Mouse (Mus musculus) forebrain, embryonic 10.5 days (tissue): Measurements from ENCODE around the gene Ube2z. TPM values are rescaled to one million over a fixed set of nuclear protein-coding genes. Genes with fewer than 3 reads are reported as not detected.

Source experiments
- DNase-seq: peaks from one replicate; pipeline ENCODE4 v3.0.0-alpha.2; 2017; ENCODE audit warnings: low spot score; ENCODE audit errors: extremely low spot score
- H3K27ac ChIP-seq: fragments of 300-500 bp; sonication (generic); 2 replicates; pipeline ENCODE4 v1.5.1; 2016; ENCODE audit warnings: mild to moderate bottlenecking
- H3K27me3 ChIP-seq: fragments of 300-500 bp; sonication (generic); 2 replicates; pipeline ENCODE4 v1.6.1; 2016; ENCODE audit warnings: mild to moderate bottlenecking; ENCODE audit not compliant: poor library complexity, severe bottlenecking
- H3K36me3 ChIP-seq: fragments of 300-500 bp; sonication (generic); replicated peaks from 2 replicates; pipeline ENCODE4 v1.6.1; 2016; ENCODE audit warnings: mild to moderate bottlenecking, moderate library complexity
- H3K4me1 ChIP-seq: fragments of 300-500 bp; sonication (generic); 2 replicates; pipeline ENCODE4 v1.6.1; 2016
- H3K4me3 ChIP-seq: fragments of 300-500 bp; sonication (generic); 2 replicates; pipeline ENCODE4 v1.5.1; 2016; ENCODE audit warnings: mild to moderate bottlenecking, moderate library complexity
- H3K9me3 ChIP-seq: fragments of 300-500 bp; sonication (generic); 2 replicates; pipeline ENCODE4 v1.6.1; 2016; ENCODE audit warnings: mild to moderate bottlenecking, moderate library complexity
- WGBS: fragments of 180-500 bp; shearing (Covaris S2); methylation state at CpG from one replicate; pipeline ENCODE4 v1.1.7; 2016; 5-methylcytosine and 5-hydroxymethylcytosine counted together
- polyA plus RNA-seq: library from polyadenylated mRNA; unstranded; fragments of >200 nt; fragmentation: Nextera tagmentation; extraction: Ambion mirVana; gene quantifications from 2 replicates; pipeline ENCODE4 v1.2.1, GENCODE M21; 2016

Ube2z gene
- polyA plus RNA-seq, 1 experiment from 2014 or later, result 27.5 TPM

DNA sequence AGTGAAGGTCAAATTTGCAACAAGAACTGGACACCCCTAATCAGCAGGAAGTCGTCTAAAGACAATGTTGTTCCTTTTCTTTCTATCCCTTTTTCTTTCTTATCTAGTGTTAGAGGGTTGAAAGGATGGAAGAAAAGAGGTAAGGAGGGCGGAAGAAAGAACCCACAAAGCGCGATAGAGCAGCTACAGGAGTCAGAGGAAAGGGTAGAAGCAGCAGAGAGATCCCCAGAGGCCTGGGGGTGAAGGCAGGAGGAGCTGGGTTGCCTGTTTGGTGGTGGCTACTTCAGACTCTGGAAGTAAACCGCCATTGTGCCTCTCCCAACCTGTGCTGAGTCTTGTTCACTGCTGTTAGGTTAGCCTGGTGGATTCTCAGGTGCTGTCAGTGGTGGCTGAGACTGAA lies 37.1 kb downstream of the Ube2z start:
- Histone ChIP-seq H3K36me3 (no peaks in the 10 kb centered on the region), H3K4me3 (no peak overlapping the region), H3K4me1 (no peaks in the 10 kb centered on the region), H3K27me3 (peaks cover 10% of the 10 kb centered on the region; the same call in 1 of the 2 replicates), H3K9me3 (no peaks in the 10 kb centered on the region), H3K27ac (no peak overlapping the region)
- no peak for DNase-seq
- WGBS, result 66% methylated on average over 5 of the region's 5 CpGs

DNA sequence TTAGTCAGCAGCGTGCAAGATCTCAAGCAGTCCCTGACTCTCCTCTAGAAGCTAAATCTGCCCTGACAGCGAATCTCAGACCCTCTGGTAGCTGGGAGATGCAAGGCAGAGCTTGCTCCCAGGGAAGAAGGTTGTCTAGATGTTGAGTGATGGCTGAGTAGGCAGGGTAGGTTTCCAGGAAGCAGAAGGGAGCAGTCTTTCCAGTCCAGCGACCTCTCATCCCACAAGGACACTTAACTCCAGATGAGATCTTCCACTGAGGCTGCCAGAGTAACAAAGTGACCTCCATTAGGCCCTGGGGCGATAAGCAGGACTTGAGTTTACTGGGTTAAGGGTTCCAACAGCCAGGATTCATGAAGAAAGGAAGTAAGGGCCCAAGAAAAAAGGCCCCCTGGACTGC lies 44.6 kb downstream of the Ube2z start:
- WGBS, result 80% methylated on average over 4 of the region's 4 CpGs
- Histone ChIP-seq H3K27me3 (no peaks in the 10 kb centered on the region), H3K27ac (no peak overlapping the region), H3K4me1 (peaks cover 23% of the 10 kb centered on the region), H3K9me3 (no peaks in the 10 kb centered on the region), H3K36me3 (no peaks in the 10 kb centered on the region), H3K4me3 (no peak overlapping the region)
- no peak for DNase-seq

DNA sequence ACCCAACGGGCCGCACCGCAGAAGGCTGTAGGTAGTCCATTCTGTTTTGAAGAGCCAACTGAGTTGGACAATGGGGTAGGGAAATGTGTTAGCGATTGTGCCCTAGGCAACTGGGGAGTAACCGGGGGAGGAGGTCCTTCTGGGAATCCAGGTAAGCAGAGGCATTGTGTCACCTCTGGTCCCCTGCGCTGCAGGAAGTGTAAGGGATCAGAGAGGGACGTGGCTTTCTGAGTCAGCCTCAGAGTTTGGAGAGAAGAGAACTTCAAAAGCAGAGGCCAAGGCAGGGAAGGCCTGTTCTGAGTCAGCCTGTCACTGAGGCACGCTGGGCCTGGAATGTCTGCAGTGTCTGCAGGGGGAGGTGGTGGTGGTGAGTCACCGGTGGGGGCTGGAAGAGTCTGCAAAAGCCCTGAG lies 47.2 kb downstream of the Ube2z start:
- DNase-seq, result no peak
- Histone ChIP-seq H3K27ac (peak overlapping the region; percentile 58), H3K36me3 (no peaks in the 10 kb centered on the region), H3K4me1 (peaks cover 32% of the 10 kb centered on the region), H3K4me3 (no peak overlapping the region), H3K27me3 (no peaks in the 10 kb centered on the region), H3K9me3 (no peaks in the 10 kb centered on the region)
- WGBS, result 13% methylated on average over 9 of the region's 9 CpGs

DNA sequence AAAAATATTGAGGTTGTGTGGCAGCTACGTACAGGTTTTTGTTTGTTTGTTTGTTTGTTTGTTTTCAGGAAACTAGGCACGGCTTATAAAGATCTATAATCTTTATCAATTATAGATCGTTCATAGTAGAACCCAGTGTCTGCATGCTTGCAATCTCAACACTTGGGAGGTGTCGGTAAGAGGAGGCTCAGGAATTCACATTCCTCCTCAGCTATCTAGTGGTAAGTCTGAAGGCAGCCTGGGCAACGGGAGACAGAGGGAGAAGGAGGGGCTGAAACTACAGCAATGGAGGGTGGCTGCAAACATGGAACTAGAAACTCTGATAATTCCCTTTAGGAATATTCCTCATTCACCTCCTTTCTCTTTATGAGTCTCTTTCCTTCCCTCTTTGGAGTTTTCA lies 49.8 kb downstream of the Ube2z start:
- Histone ChIP-seq H3K4me1 (peaks cover 57% of the 10 kb centered on the region), H3K9me3 (no peaks in the 10 kb centered on the region), H3K27ac (no peak overlapping the region), H3K4me3 (no peak overlapping the region), H3K36me3 (no peaks in the 10 kb centered on the region), H3K27me3 (no peaks in the 10 kb centered on the region)
- no peak for DNase-seq
- WGBS, result 60% methylated on average over 5 of the region's 5 CpGs

DNA sequence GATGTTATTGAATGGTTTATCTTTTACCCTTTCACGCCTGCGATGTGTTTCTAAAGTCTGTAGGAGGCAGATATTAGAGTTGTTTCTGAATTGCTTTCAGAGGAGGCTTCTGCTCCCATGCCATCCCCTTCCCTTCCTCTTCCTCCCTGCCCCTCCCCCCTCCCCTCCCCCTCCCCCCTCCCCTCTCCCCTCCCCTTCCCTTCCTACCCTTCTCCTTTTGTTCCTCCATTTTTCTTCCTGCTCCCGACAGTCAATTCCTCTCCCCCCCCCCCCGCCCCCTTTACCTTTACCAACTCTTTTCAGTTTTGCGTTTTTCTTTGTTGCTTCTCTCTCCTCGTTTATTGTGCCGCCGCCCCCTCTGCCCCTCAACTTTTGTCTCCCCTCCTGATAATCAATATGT lies 53.2 kb downstream of the Ube2z start:
- DNase-seq, result peak; percentile 44

DNA sequence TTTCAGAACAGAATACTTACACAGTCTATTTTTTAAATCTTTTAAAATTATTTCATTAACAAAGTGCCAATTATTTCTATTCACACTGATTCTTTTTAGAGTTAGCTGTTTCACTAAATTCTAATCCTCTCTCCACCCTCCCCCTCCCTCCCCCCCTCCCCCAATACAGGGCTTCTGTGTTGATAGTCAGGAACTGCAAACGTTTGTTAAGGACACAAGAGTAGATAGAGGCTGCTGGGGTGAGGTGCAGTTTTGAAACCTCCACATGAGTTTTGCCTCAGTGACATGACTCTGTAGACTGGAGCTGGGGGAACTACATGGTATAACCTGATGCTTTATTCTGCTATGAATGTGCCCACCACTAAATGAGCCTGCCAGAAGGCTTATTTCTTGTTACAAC lies 56.4 kb downstream of the Ube2z start:
- Histone ChIP-seq H3K27me3 (no peaks in the 10 kb centered on the region), H3K4me1 (peaks cover 63% of the 10 kb centered on the region), H3K4me3 (peak overlapping the region; percentile 100), H3K36me3 (no peaks in the 10 kb centered on the region), H3K27ac (peak overlapping the region; percentile 100), H3K9me3 (no peaks in the 10 kb centered on the region)
- 0% methylated on average over 1 of the region's 1 CpGs for WGBS
- DNase-seq, result peak; percentile 37

More for the DNA sequence above, 53.2 kb downstream of the Ube2z start:
- peak overlapping the region; percentile 42 for H3K4me3 ChIP-seq
- no peaks in the 10 kb centered on the region for H3K27me3 ChIP-seq
- 2% methylated on average over 6 of the region's 8 CpGs for WGBS
- no peaks in the 10 kb centered on the region for H3K36me3 ChIP-seq
- H3K4me1 ChIP-seq, result peaks cover 70% of the 10 kb centered on the region
- peak overlapping the region; percentile 84 for H3K27ac ChIP-seq
- no peaks in the 10 kb centered on the region for H3K9me3 ChIP-seq

DNA sequence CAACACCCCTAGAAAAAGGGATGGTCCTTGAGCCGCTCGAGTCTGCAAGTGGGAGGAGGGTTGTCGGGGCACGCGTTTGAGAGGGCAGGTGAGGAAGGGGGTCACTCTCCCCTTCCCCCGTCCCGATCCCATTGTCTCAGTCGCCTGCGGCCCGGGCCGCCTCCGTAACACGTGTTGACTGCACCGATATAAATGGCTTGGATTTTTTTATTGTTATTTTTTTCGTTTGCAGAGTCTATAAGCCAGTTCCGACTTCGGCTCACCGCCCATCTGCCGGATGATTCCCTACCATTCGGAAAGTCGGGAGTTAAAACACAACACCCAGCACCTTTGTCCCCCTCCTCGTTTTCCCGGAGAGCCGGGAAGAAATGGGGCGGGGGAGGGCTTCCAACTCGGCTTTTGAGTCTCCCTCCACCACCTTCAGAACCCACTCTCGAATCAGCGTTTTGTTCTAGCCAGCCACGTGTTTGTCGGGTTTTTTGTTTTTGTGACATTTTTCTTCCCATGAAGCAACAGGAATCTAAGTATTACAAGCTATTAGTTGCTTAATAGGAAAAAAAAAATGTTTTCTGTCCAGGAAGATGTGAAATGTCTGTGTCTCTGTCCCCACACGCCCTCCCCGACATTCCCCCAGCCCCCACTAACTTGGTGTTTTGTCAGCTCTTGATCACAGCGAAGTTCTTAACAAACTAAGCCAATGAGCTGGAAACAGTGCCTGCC lies 57.5 kb downstream of the Ube2z start:
- Histone ChIP-seq H3K36me3 (peaks cover 8% of the 10 kb centered on the region), H3K4me3 (peak overlapping the region; percentile 100), H3K27ac (peak overlapping the region; percentile 100), H3K9me3 (no peaks in the 10 kb centered on the region), H3K4me1 (peaks cover 66% of the 10 kb centered on the region), H3K27me3 (no peaks in the 10 kb centered on the region)
- DNase-seq, result no peak
- WGBS, result under 1% methylated on average over 33 of the region's 33 CpGs

DNA sequence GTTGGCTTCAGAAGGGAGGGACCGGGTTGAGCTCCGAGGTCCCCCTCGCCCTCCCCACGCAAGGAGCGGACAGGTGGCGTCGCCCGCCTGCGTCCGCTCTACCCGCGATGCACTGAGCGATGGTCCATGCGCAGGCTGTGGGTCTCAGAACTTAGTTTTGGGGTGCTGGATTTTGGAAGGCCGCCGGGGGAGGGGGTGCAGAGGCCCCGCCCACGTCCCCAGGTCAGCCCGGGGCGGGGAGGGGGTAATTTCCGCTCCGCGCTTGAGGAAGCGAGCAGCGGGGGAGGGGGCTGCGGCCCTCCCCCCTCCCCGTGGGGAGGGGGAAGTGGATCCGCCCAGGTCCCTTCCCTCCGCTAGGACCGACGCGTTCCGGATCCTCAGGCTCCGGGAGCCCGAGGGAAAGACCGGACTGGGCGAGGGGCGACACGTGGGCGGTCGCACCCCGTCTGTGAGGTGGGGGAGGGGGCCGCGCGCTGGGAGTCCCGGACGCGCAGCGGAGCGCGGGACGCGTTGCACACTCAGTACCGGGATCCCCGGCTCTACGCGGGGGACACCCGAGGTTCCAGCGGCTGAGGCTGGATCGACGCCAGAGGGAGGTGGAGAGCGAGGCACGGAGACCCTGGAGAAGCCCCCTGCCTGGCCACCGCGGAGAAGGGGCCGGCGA lies 58.2 kb downstream of the Ube2z start:
- Histone ChIP-seq H3K27me3 (no peaks in the 10 kb centered on the region), H3K27ac (peak overlapping the region; percentile 100), H3K4me1 (peaks cover 66% of the 10 kb centered on the region), H3K36me3 (peaks cover 12% of the 10 kb centered on the region), H3K9me3 (no peaks in the 10 kb centered on the region), H3K4me3 (peak overlapping the region; percentile 100)
- under 1% methylated on average over 66 of the region's 67 CpGs for WGBS
- peak; percentile 86 for DNase-seq

DNA sequence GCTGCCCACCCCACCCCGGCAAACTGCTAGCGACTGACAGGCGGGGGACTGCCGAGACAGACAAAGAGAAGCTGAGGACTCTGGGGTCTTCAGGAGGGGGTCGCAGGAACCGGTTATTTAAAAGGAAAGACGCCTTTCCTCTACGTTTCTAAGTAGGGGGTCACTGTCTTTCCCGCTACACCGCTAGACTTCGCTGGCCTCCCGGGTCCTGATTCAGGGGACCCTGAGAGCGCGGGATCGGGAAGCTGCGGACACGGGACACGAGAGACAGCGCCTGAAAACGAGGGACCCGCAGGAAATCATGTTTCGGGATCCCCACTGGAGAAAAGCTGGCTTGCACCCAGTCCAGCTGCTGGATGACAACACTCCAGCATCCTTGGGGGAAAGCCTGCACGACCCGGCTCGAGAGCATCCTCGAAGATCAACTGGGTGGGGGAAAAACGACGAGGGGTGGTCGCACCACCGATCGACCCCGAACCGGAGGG lies 58.8 kb downstream of the Ube2z start:
- Histone ChIP-seq H3K27ac (peak overlapping the region; percentile 100), H3K4me3 (peak overlapping the region; percentile 100), H3K4me1 (peaks cover 66% of the 10 kb centered on the region), H3K27me3 (no peaks in the 10 kb centered on the region), H3K36me3 (peaks cover 17% of the 10 kb centered on the region), H3K9me3 (no peaks in the 10 kb centered on the region)
- WGBS, result under 1% methylated on average over 33 of the region's 33 CpGs
- DNase-seq, result no peak

DNA sequence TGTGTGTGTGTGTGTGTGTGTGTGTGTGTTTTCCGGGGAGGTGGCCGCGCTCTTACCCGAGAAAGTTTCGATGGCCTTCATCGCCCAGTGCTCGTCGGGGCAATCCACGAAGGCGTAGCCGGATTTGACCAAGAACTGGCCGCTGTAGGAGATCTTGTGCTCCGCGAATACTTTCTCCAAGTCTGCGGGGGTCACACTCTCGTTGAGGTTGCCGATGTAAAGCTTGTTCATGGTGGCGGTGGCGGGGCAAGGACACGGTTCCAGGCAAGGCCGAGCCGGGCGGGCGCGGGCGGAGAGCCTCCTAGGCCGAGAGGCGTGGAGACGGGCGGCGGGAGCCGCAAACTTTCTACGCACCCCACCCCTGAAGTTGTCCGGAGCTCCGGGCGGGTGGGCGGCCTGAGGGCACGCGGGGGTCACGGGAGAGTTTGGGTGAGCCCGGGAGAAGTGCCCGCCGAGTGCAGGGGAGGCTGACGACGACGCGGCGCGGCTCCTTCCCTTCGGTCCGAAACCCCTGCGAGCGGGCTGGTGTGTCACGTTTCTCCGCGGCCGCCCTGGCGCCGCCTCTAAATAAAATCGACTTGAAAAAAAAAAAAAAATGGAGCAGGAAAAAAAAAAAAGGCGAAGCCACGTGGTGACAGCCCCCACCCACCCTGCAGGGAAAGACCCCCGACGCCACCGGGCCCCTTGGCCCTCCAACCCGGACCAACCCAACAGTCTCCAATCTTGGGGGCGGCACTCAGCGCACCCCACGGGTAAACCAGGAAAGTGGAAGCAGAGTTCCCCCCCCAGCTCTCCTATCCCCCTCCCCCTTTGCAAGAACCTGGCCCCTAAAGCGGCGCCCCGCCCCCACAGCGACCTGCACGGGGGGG lies 59.6 kb downstream of the Ube2z start, which contains the start of gene Igf2bp1:
Gene Igf2bp1 (minus strand): TSS at position 538 of the 869 bp plus-strand sequence.
- Histone ChIP-seq H3K27ac (peak within 1 kb of the TSS; percentile 100), H3K9me3 (no peaks in the 10 kb centered on the region), H3K4me3 (peak within 1 kb of the TSS; percentile 100), H3K27me3 (no peaks in the 10 kb centered on the region), H3K4me1 (peaks cover 66% of the 10 kb centered on the region), H3K36me3 (peaks cover 22% of the 10 kb centered on the region)
- peak; percentile 86 for DNase-seq
- WGBS, result under 1% methylated on average over 67 of the region's 74 CpGs

DNA sequence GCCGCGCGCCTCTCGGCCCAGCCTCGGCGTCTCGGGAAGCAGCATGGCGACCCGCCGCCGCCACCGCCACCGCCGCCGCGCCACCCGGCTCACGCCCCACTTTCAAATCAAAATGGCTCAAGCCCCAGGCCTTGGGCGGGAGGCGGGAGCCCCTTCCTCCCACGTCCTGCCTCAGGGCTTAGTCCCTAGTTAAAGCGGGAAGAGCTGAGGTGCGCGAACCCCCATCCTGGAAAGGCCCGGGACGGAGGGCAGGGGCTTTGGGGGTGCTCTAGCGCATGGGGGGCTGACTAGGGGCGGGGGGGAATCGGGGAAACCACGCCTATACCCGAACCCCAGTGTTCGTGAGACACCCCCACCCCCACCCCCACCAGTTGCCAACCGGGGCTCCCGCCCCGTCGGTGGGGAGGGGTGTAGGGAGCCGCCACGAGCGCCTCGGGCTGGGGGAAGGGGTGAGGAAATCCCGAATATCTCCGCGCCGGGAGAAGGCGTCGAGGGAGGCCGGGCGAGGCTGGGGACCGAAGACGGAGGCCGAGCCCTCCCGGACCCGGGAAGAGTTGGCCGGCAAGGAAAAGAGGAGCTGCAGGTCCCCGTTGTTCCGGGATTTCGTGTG lies 60.3 kb downstream of the Ube2z start:
- Histone ChIP-seq H3K4me1 (peaks cover 69% of the 10 kb centered on the region), H3K27ac (peak overlapping the region; percentile 100), H3K36me3 (peaks cover 30% of the 10 kb centered on the region), H3K9me3 (no peaks in the 10 kb centered on the region), H3K27me3 (no peaks in the 10 kb centered on the region), H3K4me3 (peak overlapping the region; percentile 100)
- WGBS, result under 1% methylated on average over 57 of the region's 57 CpGs
- DNase-seq, result peak; percentile 57
